Mouse (Mus musculus) small intestine, adult 2 months (tissue): ENCODE measurements around the gene Otop2.

ENCODE experiments used
- CTCF ChIP-seq: fragments of 200-500 bp; IDR thresholded peaks from 2 replicates; pipeline ENCODE4 v1.5.1; 2012; ENCODE audit warnings: low read depth, mild to moderate bottlenecking, control low read depth, inconsistent platforms, low read length, moderate library complexity, mixed read lengths; ENCODE audit not compliant: insufficient replicate concordance, insufficient read length; ENCODE audit errors: extremely low read depth
- POLR2A ChIP-seq: fragments of 200-500 bp; IDR thresholded peaks from 2 replicates; pipeline ENCODE4 v1.6.1; 2012; ENCODE audit warnings: low read depth, mild to moderate bottlenecking, control low read depth, inconsistent platforms, low read length, moderate library complexity

DNA sequence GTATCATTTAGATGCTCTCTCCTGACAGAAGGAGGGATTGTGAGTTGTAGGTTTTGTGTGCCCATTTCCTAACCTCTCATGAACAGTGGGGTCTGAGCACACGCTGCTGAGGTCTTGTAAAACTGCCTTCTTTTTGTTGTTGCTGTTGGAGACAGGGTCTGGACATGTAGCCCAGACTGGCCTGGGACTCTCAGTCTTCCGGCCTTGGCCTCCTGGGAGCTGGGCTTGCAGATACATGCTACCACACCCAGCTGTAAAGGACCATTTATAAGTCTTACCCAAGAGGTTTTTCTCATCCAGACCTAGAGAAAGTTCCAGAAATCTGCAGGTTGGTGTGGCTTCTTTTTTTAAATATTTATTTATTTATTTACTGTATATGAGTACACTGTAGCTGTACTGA lies 18.7 kb upstream of the Otop2 start:
- TF ChIP-seq POLR2A: no peak
- no peak for TF ChIP-seq CTCF
